Mouse (Mus musculus): ENCODE results near the gene Efs.
"Not testable (repeated sequence)": the region's sequence is repeated elsewhere in the genome, so short reads cannot be mapped to it uniquely, and the experiment has no call there.

The Efs gene

GRCm38 (mm10) chr14:54925349-54926342 lies at the start of gene Efs:
Gene Efs, minus strand, starts transcription at chr14:54926126.
- DNase-seq, result peak; percentile 78

DNA sequence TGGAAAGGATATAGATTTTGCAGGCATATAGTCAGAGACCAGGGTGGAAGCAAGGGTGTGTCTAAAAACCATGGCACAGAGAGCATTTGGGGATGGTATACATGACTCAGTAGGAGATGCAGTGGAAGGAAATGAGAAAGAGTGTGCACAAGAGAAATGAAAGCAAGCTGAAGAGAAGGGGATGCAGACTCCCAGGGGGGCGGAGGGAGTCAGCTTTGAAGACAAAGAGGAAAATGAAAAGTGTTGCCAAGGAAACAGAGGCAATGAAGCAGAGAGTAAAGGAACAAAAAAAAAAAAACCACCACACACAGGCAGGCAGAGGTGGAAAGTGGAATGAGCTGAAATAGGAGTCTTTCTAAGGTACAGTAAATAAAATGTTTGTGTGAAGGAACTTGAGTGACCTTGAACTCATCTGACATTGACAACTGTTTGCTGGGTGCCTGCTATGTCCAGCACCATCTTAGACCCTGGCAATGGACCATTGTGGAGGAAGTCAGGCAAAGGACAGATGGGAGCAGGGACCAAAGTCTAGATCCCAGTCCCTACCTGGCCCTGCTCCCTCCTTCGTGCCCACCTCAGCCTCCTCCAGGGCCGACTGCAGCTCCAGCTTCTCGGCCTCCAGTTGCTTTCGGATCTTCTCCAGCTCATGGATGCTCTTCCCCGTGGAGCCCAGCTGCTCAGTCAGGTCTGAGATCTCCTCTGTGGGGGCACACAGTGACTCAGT lies 48.3 kb upstream of the Efs start:
- DNase-seq, result peak; percentile 73

DNA sequence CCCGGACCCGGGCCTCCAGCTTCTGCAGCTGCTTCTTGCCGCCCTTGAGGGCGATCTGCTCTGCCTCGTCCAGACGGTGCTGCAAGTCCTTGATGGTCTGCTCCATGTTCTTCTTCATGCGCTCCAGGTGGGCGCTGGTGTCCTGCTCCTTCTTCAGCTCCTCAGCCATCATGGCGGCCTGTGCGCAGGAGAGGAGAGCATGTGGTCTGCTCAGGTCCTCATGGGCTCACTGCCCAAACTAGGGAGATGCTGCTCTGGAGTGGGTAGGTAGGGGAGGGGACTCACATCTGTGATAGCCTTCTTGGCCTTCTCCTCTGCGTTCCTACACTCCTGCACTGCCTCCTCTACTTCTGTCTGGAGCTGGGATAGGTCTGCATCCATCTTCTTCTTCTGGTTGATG lies 46.9 kb upstream of the Efs start:
- not testable (repeated sequence) for DNase-seq

DNA sequence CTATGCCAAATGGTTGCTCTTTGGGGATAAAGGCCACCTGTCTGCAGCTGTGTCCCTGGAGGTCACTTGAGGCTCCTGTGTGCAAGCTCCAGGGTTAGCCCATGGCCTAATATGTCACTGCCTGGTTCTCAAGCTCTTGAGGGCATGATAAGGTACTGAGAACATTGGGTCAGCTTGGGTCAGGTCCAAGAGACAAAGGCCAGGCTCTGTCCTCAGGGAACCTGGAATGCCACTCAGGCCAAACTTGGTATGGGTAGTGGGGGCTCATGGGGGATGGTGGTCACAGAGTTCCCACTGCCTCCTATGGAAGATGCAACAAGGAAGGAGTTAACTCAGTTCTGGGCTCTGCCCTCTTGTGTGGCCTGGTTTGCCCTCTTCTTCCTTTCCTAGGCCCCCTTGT lies 42.4 kb upstream of the Efs start:
- DNase-seq, result no peak

DNA sequence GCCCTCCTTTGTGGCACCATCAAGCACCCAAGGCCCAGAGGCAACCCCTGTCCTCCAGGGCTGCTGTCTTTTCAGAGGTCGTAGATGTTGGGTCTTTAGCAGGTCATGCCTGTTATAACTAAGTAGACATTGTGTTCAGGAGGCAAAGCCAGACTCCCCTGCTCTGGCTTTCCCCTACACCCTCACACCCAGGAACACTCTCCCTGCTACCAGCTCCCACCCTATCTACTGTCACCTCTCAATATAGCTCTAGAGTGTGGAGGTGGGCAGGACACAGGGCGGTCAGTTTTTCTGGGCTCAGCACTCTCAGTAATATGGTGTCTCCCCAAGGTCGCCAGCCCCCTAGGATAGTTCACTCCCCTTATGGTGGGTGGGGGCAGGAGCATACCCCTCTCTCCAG lies 41.9 kb upstream of the Efs start:
- no peak for DNase-seq

GRCm38 (mm10) chr14:54966320-54966977 lies 40.5 kb upstream of the Efs start, which contains the start of gene Myh6:
Gene Myh6, minus strand, starts transcription at chr14:54966927.
- no peak for DNase-seq

DNA sequence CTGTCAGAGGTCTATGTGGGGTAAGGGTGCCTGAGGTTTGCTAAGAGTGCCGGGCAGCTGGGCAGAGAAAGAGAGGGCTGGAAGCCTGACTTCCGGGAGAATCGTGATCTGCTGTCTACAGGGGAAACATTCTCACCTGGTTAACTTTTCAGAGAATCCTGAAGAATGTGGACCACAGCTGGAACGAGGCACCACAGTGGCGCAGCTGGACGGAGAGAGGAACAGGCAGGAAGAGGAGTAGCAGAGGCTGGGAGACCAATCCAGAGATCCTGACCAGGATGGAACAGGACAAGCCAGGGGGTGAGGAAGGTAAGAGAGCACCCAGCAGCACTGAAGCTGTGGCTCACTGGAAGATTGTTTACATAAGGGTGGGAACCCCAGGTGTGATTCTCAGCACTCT lies 39.7 kb upstream of the Efs start:
- no peak for DNase-seq

- DNase-seq, result no peak
Measured at GRCm38 (mm10) chr14:54965044-54965443, 39.1 kb upstream of the Efs start.

DNA sequence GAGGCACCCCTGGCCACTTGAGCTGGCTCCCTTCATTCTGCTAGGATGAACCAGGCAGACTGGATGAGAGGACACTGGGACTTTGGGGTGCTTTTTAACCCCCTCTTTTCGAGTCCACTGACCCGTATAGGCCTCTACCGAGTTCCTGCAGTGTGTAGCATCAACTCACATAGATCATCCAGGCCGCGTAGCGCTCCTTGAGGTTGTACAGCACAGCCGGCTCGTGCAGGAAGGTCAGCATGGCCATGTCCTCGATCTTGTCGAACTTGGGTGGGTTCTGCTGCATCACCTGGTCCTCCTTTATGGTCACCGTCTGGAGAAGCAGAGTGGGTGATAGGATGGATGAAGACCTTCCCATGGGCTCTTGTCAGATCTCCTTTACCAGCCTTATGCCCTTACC lies 37.8 kb upstream of the Efs start:
- no peak for DNase-seq

DNA sequence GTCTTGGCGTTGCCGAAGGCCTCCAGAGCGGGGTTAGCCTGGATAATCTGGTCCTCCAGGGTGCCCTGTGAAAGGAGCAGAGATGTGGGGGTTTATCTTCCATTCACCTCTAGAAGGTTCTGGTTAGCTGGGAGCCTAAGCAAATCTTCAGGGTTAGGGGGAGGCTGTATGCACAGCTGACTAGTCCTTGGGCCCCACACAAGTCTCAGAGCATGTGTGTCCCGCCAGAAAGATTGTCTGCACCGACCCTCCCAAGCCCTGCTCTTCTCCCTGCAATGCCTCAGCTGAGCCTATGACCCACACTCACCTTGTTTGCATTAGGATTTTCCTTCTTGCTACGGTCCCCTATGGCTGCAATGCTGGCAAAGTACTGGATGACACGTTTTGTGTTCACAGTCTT lies 36.8 kb upstream of the Efs start:
- no peak for DNase-seq

DNA sequence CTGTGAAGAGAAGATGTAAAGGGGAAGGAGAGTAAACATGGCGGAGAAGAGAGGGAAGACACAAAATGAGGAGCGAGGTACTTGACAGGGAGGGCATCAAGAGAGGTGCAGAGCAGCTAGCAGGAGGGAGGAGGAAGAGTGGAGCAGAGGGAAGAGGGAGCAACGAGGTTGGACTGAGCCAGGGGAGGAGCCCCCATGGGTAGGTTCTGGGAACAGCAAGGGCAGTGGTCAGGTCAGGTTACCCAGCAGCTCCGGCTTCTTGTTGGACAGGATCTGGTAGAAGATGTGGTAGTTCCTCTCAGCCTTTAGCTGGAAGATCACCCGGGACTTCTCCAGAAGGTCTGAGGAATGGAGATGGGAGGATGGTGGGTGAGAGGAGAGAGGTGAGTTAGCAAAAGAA lies 35.6 kb upstream of the Efs start:
- DNase-seq, result no peak

GRCm38 (mm10) chr14:54960769-54961168 lies 34.8 kb upstream of the Efs start:
- DNase-seq, result peak; percentile 9

- DNase-seq, result not testable (repeated sequence)
Measured at GRCm38 (mm10) chr14:54959853-54960613, 34.1 kb upstream of the Efs start.

DNA sequence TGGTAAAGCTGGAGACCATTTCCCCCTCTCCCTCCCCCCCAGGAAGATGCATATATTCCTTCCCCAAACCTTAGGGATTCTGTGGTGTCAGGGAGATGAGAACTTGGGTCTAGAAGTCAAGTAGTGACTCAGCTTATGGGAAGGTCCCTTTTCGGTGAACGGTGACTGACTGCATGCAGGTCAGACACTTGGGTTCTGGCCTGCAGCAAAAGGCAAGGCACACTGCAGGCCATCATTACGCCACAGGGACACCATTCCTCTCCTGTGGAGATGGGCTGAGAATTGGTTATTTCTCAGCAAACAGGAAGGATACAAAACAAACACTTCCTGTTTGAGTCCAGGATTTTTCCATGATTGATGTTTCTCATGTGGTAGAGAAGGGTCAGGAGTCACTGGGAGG lies 33.3 kb upstream of the Efs start:
- no peak for DNase-seq

DNA sequence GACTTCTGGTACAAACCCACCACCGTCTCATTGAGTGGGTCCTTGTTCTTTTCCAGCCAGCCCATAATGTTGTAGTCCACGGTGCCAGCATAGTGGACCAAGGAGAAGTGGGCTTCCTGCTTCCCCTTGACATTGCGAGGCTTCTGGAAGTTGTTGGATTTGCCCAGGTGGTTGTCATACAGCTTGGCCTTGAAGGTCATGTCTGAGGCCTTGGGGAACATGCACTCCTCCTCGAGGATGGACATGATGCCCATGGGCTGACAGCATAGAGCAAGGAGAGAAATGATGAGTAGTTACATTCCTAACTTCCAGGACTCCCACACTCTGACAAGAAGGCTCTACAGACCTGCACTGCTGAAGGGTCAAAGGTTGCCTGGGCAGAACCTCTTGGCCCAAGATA lies 32.6 kb upstream of the Efs start:
- no peak for DNase-seq

GRCm38 (mm10) chr14:54956533-54956932 lies 30.6 kb upstream of the Efs start:
- DNase-seq, result no peak

GRCm38 (mm10) chr14:54955481-54955880 lies 29.6 kb upstream of the Efs start:
- DNase-seq, result no peak

DNA sequence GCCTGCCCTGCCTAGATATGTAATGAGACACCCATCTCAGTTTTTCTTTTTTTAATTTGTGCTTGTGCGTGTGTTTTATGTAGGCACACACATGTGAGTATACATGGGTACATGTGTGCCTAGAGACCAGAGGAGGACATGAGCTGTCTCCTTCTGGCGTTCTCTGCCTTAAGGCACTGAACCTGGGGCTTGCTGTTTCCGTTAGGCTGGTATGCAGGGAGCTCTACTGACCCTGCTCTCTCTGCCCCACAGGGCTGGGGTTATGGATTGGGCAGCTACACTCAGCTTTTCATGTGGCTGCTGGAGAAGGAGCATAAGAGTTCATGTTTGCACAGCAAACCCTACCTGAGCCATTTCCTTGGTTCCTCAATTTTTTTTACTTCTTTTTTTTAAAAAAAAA lies 28.5 kb upstream of the Efs start:
- DNase-seq, result no peak

- DNase-seq, result no peak
Measured at GRCm38 (mm10) chr14:54953664-54954206, 27.8 kb upstream of the Efs start.

GRCm38 (mm10) chr14:54951587-54951986 lies 25.7 kb upstream of the Efs start:
- no peak for DNase-seq

GRCm38 (mm10) chr14:54950493-54950892 lies 24.6 kb upstream of the Efs start:
- DNase-seq, result no peak

DNA sequence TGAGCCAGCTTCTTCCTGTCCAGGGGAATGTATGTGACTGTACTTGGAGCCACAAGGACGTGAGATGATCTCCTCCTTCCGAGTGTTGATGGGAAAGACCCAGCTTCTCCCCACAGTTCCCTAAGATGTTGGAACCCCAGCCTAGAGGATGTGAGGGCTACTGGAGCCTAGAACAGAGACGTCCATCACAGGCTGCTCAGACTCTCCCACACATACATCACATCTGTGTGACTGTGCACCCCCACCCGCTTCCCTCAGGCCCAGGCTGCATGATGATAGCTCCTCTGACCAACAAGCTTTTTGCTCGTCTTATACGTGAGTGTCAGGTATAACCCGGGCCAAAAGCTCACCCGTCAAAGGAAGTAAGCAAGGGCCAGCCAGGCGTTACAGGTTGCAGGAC lies 22.9 kb upstream of the Efs start:
- no peak for DNase-seq

All from retina, postnatal 1 day (tissue).